Mouse (Mus musculus) kidney, postnatal 25 days (tissue): ENCODE results near the gene Gm14305.
A peak's percentile ranks its signal among the peaks of the same experiment; 100 is the strongest.
"Not testable (repeated sequence)": the region's sequence is repeated elsewhere in the genome, so short reads cannot be mapped to it uniquely, and the experiment has no call there.

Experiments used
- DNase-seq, 2 experiments: peaks; one replicate each; pipeline ENCODE4 v3.0.0; 2021; ENCODE audit warnings: mixed read lengths in 2 of 2

Gm14305 gene

DNA sequence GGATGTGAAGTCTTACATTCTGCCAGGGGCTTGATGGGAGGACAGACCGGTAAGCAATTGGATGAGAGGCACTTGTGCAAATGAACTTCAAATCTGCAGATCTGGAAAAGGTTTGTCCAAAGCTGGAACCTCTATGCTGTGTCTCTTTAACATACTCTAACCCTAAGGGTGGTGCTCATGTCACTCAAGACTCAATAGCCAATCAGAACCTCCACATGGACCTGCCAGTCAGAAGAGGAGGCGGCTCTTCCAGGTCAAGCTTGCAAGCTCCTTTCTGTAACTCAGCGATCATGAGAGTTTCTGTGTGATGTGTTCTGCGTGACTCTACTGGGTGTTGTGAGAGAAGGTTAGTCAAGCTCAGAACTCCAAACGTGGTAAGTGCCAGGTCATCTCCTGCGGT, at the start of gene Gm14305:
TSS of gene Gm14305 (plus strand) at position 278 of the 400 bp plus-strand sequence.
- peak; percentile 1 to 18 for DNase-seq

DNA sequence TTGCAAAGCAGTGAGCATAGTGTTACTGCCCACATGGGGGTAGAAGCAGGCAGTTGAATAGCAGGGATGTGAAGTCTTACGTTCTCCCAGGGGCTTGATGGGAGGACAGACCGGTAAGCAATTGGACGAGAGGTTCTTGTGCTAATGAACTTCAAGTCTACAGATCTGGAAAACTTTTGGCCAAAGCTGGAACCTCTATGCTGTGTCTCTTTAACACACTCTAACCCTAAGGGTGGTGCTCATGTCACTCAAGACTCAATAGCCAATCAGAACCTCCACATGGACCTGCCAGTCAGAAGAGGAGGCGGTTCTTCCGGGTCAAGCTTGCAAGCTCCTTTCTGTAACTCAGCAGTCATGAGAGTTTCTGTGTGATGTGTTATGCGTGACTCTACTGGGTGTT, 37.9 kb upstream of the Gm14305 start, which contains the start of gene Zfp973:
TSS of gene Zfp973 (plus strand) at position 301 of the 400 bp plus-strand sequence.
- not testable (repeated sequence) for DNase-seq
